Mouse (Mus musculus): ENCODE results near the gene Rpl6. TPM values are rescaled to one million over a fixed set of nuclear protein-coding genes. Genes with fewer than 3 reads are reported as not detected.

The Rpl6 gene
- total and polyA plus RNA-seq, 3 experiments = 677 to 2,249 (median 1,317) TPM

GRCm38 (mm10) chr5:121242701-121243100, 38.4 kb downstream of the Rpl6 start:
- peak; percentile 99 for TF ChIP-seq TAL1 (conservative IDR thresholded peaks at IDR 0.05; ENCODE audit: low read depth, low read length)
- no peak for TF ChIP-seq GATA1 (IDR thresholded peaks at IDR 0.05; ENCODE audit: borderline replicate concordance, low read length)
- peaks cover 90% of the 10 kb centered on the region for H3K4me1 ChIP-seq (ENCODE audit: insufficient read depth, low read depth, low read length)
- no peaks in the 10 kb centered on the region for H3K27me3 ChIP-seq (ENCODE audit: insufficient read depth, low read length)
- peaks cover 28% of the 10 kb centered on the region for H3K36me3 ChIP-seq (replicated peaks)
- ATAC-seq (ENCODE audit: extremely low read depth, insufficient number of reproducible peaks, low FRiP score, poor library complexity, severe bottlenecking) (peak; percentile 55), DNase-seq (ENCODE audit: low spot score) (no peak)
- no peaks in the 10 kb centered on the region for H3K9me3 ChIP-seq (replicated peaks)
- H3K4me3 ChIP-seq (ENCODE audit: low read depth, low read length) = no peak overlapping the region

- Histone ChIP-seq H3K27me3 (ENCODE audit: insufficient read depth, low read length) (no peaks in the 10 kb centered on the region), H3K36me3 (replicated peaks) (peaks cover 33% of the 10 kb centered on the region), H3K9me3 (replicated peaks) (no peaks in the 10 kb centered on the region), H3K4me3 (ENCODE audit: low read depth, low read length) (peak overlapping the region; percentile 10; the same call in 1 of the 2 replicates), H3K4me1 (ENCODE audit: insufficient read depth, low read depth, low read length) (peaks cover 93% of the 10 kb centered on the region)
- DNase-seq (ENCODE audit: low spot score) (no peak), ATAC-seq (ENCODE audit: extremely low read depth, insufficient number of reproducible peaks, low FRiP score, poor library complexity, severe bottlenecking) (no peak)
- no peak for TF ChIP-seq GATA1 (IDR thresholded peaks at IDR 0.05; ENCODE audit: borderline replicate concordance, low read length)
- no peak for TF ChIP-seq POLR2AphosphoS5 (IDR thresholded peaks at IDR 0.05; ENCODE audit: insufficient replicate concordance, low read depth, low read length)
- TF ChIP-seq GATA2 (IDR thresholded peaks at IDR 0.05; ENCODE audit: borderline replicate concordance, low read depth, low read length) = no peak
- no peak for TF ChIP-seq CTCF (IDR thresholded peaks at IDR 0.05; ENCODE audit: low read depth, low read length)
- TF ChIP-seq TAL1 (conservative IDR thresholded peaks at IDR 0.05; ENCODE audit: low read depth, low read length) = no peak
Observed at GRCm38 (mm10) chr5:121243676-121244364, 39.5 kb downstream of the Rpl6 start.

- Histone ChIP-seq H3K27me3 (ENCODE audit: insufficient read depth, low read length) (no peaks in the 10 kb centered on the region), H3K9me3 (replicated peaks) (no peaks in the 10 kb centered on the region), H3K4me3 (ENCODE audit: low read depth, low read length) (no peak overlapping the region; the same call in 1 of the 2 replicates), H3K36me3 (replicated peaks) (peaks cover 37% of the 10 kb centered on the region), H3K4me1 (ENCODE audit: insufficient read depth, low read depth, low read length) (peaks cover 92% of the 10 kb centered on the region)
- TF ChIP-seq TAL1 (conservative IDR thresholded peaks at IDR 0.05; ENCODE audit: low read depth, low read length) (peak; percentile 52; the same call in 1 of the 2 replicates), POLR2AphosphoS5 (IDR thresholded peaks at IDR 0.05; ENCODE audit: insufficient replicate concordance, low read depth, low read length) (no peak), GATA1 (IDR thresholded peaks at IDR 0.05; ENCODE audit: borderline replicate concordance, low read length) (no peak)
- DNase-seq (ENCODE audit: low spot score) (no peak), ATAC-seq (ENCODE audit: extremely low read depth, insufficient number of reproducible peaks, low FRiP score, poor library complexity, severe bottlenecking) (peak; percentile 46; the same call in 1 of the 2 replicates)
Observed at GRCm38 (mm10) chr5:121244365-121244731, 40.1 kb downstream of the Rpl6 start.

- Histone ChIP-seq H3K27me3 (ENCODE audit: insufficient read depth, low read length) (no peaks in the 10 kb centered on the region), H3K4me1 (ENCODE audit: insufficient read depth, low read depth, low read length) (peaks cover 92% of the 10 kb centered on the region), H3K36me3 (replicated peaks) (peaks cover 39% of the 10 kb centered on the region), H3K9me3 (replicated peaks) (no peaks in the 10 kb centered on the region), H3K4me3 (ENCODE audit: low read depth, low read length) (peak overlapping the region; percentile 42; the same call in 1 of the 2 replicates)
- TF ChIP-seq POLR2AphosphoS5 (IDR thresholded peaks at IDR 0.05; ENCODE audit: insufficient replicate concordance, low read depth, low read length) = no peak
- TF ChIP-seq GATA1 (IDR thresholded peaks at IDR 0.05; ENCODE audit: borderline replicate concordance, low read length) = no peak
- no peak for TF ChIP-seq GATA2 (IDR thresholded peaks at IDR 0.05; ENCODE audit: borderline replicate concordance, low read depth, low read length)
- no peak for TF ChIP-seq TAL1 (conservative IDR thresholded peaks at IDR 0.05; ENCODE audit: low read depth, low read length)
- TF ChIP-seq CTCF (IDR thresholded peaks at IDR 0.05; ENCODE audit: low read depth, low read length) = no peak
- DNase-seq (ENCODE audit: low spot score) = no peak
- ATAC-seq (ENCODE audit: extremely low read depth, insufficient number of reproducible peaks, low FRiP score, poor library complexity, severe bottlenecking) = no peak
Observed at GRCm38 (mm10) chr5:121245201-121245600, 40.9 kb downstream of the Rpl6 start.

- Histone ChIP-seq H3K9me3 (replicated peaks) (no peaks in the 10 kb centered on the region), H3K36me3 (replicated peaks) (peaks cover 56% of the 10 kb centered on the region), H3K4me1 (ENCODE audit: insufficient read depth, low read depth, low read length) (peaks cover 85% of the 10 kb centered on the region), H3K4me3 (ENCODE audit: low read depth, low read length) (no peak overlapping the region), H3K27me3 (ENCODE audit: insufficient read depth, low read length) (no peaks in the 10 kb centered on the region; the same call in 1 of the 2 replicates)
- TF ChIP-seq POLR2AphosphoS5 (IDR thresholded peaks at IDR 0.05; ENCODE audit: insufficient replicate concordance, low read depth, low read length) = no peak
- TF ChIP-seq GATA1 (IDR thresholded peaks at IDR 0.05; ENCODE audit: borderline replicate concordance, low read length) = no peak
- TF ChIP-seq TAL1 (conservative IDR thresholded peaks at IDR 0.05; ENCODE audit: low read depth, low read length) = no peak
- TF ChIP-seq GATA2 (IDR thresholded peaks at IDR 0.05; ENCODE audit: borderline replicate concordance, low read depth, low read length) = no peak
- TF ChIP-seq CTCF (IDR thresholded peaks at IDR 0.05; ENCODE audit: low read depth, low read length) = no peak
- DNase-seq (ENCODE audit: low spot score) (no peak), ATAC-seq (ENCODE audit: extremely low read depth, insufficient number of reproducible peaks, low FRiP score, poor library complexity, severe bottlenecking) (no peak)
Observed at GRCm38 (mm10) chr5:121248766-121249394, 44.6 kb downstream of the Rpl6 start.

- peaks cover 64% of the 10 kb centered on the region for H3K36me3 ChIP-seq (replicated peaks)
- no peaks in the 10 kb centered on the region; the same call in 1 of the 2 replicates for H3K27me3 ChIP-seq (ENCODE audit: insufficient read depth, low read length)
- H3K9me3 ChIP-seq (replicated peaks) = no peaks in the 10 kb centered on the region
- peaks cover 85% of the 10 kb centered on the region for H3K4me1 ChIP-seq (ENCODE audit: insufficient read depth, low read depth, low read length)
- DNase-seq (ENCODE audit: low spot score) (no peak), ATAC-seq (ENCODE audit: extremely low read depth, insufficient number of reproducible peaks, low FRiP score, poor library complexity, severe bottlenecking) (no peak)
- H3K4me3 ChIP-seq (ENCODE audit: low read depth, low read length) = no peak overlapping the region
- TF ChIP-seq GATA1 (IDR thresholded peaks at IDR 0.05; ENCODE audit: borderline replicate concordance, low read length) (no peak), POLR2AphosphoS5 (IDR thresholded peaks at IDR 0.05; ENCODE audit: insufficient replicate concordance, low read depth, low read length) (no peak), TAL1 (conservative IDR thresholded peaks at IDR 0.05; ENCODE audit: low read depth, low read length) (no peak), GATA2 (IDR thresholded peaks at IDR 0.05; ENCODE audit: borderline replicate concordance, low read depth, low read length) (no peak), CTCF (IDR thresholded peaks at IDR 0.05; ENCODE audit: low read depth, low read length) (no peak)
Observed at GRCm38 (mm10) chr5:121249693-121250092, 45.4 kb downstream of the Rpl6 start.

All from G1E (cell line).